Mouse (Mus musculus) kidney, adult 2 months (tissue): ENCODE results near the gene 9430097D07Rik.

Source experiments
- CTCF ChIP-seq: fragments of 200-500 bp; conservative IDR thresholded peaks from 2 replicates; pipeline ENCODE4 v1.5.1; 2011; ENCODE audit warnings: low read depth, mild to moderate bottlenecking, control low read depth, low read length, moderate library complexity, mixed read lengths; ENCODE audit not compliant: insufficient read depth, insufficient read length
- POLR2A ChIP-seq: fragments of 200-500 bp; IDR thresholded peaks from one replicate; pipeline ENCODE4 v1.6.1; 2011; ENCODE audit warnings: low read depth, low read length, control low read depth

DNA sequence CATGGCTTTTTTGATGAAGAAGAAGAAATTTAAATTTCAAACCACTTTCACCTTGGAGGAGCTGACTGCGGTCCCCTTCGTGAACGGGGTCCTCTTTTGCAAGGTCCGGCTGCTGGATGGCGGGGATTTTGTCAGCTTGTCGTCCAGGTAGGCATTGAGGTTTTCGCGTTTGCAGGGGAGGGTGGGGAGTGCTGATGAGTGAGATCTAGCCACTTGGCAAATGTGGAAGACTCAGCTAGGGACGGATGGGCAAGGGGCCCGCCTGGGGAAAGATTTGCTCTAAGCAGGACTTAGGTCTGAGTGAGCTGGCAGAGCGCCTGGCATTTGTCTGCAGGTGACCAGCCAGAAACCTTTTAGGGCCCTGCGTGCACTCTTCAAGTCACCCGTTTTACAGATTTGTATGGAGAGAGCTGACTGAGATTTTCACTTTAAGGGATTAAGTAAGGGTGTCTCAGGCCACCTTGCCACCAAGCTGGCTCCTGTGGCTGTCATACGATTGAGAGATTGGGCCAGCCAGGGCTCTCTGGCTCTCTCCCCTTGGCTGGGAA, 39.3 kb downstream of the 9430097D07Rik start:
- TF ChIP-seq POLR2A: no peak
- TF ChIP-seq CTCF: no peak
